ENCODE assay signal across 25 mouse cellular contexts in genomic region chr7:130713319-130713718, GRCm38 (mm10).
A peak's percentile ranks its signal among the peaks of the same experiment; 100 is the strongest.
DNase-seq lines count a peak whose midpoint lies in the region; ATAC-seq and TF ChIP-seq lines count a peak whose summit lies in the region.
"Had no signal": no experiment of that assay in that cellular context is flagged by ENCODE, and none has a peak within 500 bp of the region (broad histone marks: within the 10 kb centered on the region; RNA-seq: fewer than 3 reads in every experiment).

No protein-coding gene starts in this region.

- 36% methylated on average over 6 of the region's 6 CpGs for WGBS in midbrain, embryonic 13.5 days
- WGBS in midbrain, postnatal 0 days: 30% methylated on average over 6 of the region's 6 CpGs
- WGBS in forebrain, embryonic 14.5 days: 44% methylated on average over 6 of the region's 6 CpGs
- WGBS in hindbrain, postnatal 0 days: 37% methylated on average over 6 of the region's 6 CpGs

- H3K4me2 ChIP-seq in midbrain, embryonic 13.5 days (replicated peaks): no peak overlapping the region
- H3K4me2 ChIP-seq in midbrain, postnatal 0 days (ENCODE audit: low read depth, low read length, poor library complexity, severe bottlenecking): no peak overlapping the region
- H3K4me2 ChIP-seq in forebrain, embryonic 14.5 days (ENCODE audit: low read length): no peak overlapping the region
- no peak overlapping the region for H3K4me2 ChIP-seq in hindbrain, postnatal 0 days (ENCODE audit: low read depth, low read length)
- H3K4me2 ChIP-seq: embryonic facial prominence, embryonic 12.5 days; heart, embryonic 11.5 days; kidney, embryonic 15.5 days; limb, embryonic 12.5 days; liver, embryonic 12.5 days had no signal

- no peaks in the 10 kb centered on the region for H3K27me3 ChIP-seq in midbrain, embryonic 13.5 days
- no peaks in the 10 kb centered on the region for H3K27me3 ChIP-seq in midbrain, postnatal 0 days (ENCODE audit: insufficient read depth, low read length)
- H3K27me3 ChIP-seq in forebrain, embryonic 14.5 days (replicated peaks; ENCODE audit: control insufficient read depth, insufficient read depth, low read length): no peaks in the 10 kb centered on the region
- no peaks in the 10 kb centered on the region for H3K27me3 ChIP-seq in hindbrain, postnatal 0 days (ENCODE audit: insufficient read depth, low read length)
- H3K27me3 ChIP-seq: embryonic facial prominence, embryonic 12.5 days; kidney, embryonic 15.5 days; limb, embryonic 12.5 days; liver, embryonic 12.5 days; Patski had no signal

- TF ChIP-seq CTCF in midbrain, postnatal 0 days (IDR thresholded peaks at IDR 0.05): no peak
- no peak for TF ChIP-seq CTCF in hindbrain, postnatal 0 days (IDR thresholded peaks at IDR 0.05; ENCODE audit: low read depth)
- no peak for TF ChIP-seq CTCF in gastrocnemius, adult 2 months (IDR thresholded peaks at IDR 0.05)

- no peak for ATAC-seq in midbrain, embryonic 13.5 days
- no peak; the same call in 1 of the 2 replicates for ATAC-seq in midbrain, postnatal 0 days (ENCODE audit: low FRiP score)
- no peak for ATAC-seq in forebrain, embryonic 14.5 days
- peak; percentile 43; the same call in 1 of the 2 replicates for ATAC-seq in hindbrain, postnatal 0 days
- ATAC-seq in erythroblast, adult 5-6 weeks (replicated peaks; ENCODE audit: low FRiP score, poor library complexity, severe bottlenecking): no peak
- ATAC-seq: activated CD4-positive, CD25-positive, alpha-beta regulatory T cell, adult 4 months; liver, embryonic 12.5 days; Patski had no signal

- H3K36me3 ChIP-seq in midbrain, embryonic 13.5 days: peaks cover 19% of the 10 kb centered on the region
- peaks cover 6% of the 10 kb centered on the region; the same call in 1 of the 2 replicates for H3K36me3 ChIP-seq in midbrain, postnatal 0 days (ENCODE audit: insufficient read depth, low read length)
- H3K36me3 ChIP-seq in forebrain, embryonic 14.5 days (ENCODE audit: control insufficient read depth, insufficient read depth, low read length): peaks cover 22% of the 10 kb centered on the region
- peaks cover 14% of the 10 kb centered on the region; the same call in 1 of the 2 replicates for H3K36me3 ChIP-seq in hindbrain, postnatal 0 days (ENCODE audit: insufficient read depth, low read length)
- H3K36me3 ChIP-seq: liver, embryonic 12.5 days had no signal

- H3K27ac ChIP-seq in midbrain, embryonic 13.5 days: peak overlapping the region; percentile 56
- no peak overlapping the region for H3K27ac ChIP-seq in midbrain, postnatal 0 days (ENCODE audit: low read depth, low read length)
- 0 out of 2 replicates have a peak overlapping the region, but pooled peaks have one; percentile 11 for H3K27ac ChIP-seq in forebrain, embryonic 14.5 days (ENCODE audit: low read depth, low read length)
- peak overlapping the region; percentile 23; the same call in 1 of the 2 replicates for H3K27ac ChIP-seq in hindbrain, postnatal 0 days
- H3K27ac ChIP-seq in gastrocnemius, adult 2 months: no peak overlapping the region
- H3K27ac ChIP-seq: embryonic facial prominence, embryonic 12.5 days; kidney, embryonic 15.5 days; limb, embryonic 12.5 days; liver, embryonic 12.5 days had no signal

- no peak overlapping the region for H3K4me3 ChIP-seq in midbrain, embryonic 13.5 days (replicated peaks)
- H3K4me3 ChIP-seq in midbrain, postnatal 0 days (ENCODE audit: low read depth, low read length): no peak overlapping the region
- no peak overlapping the region for H3K4me3 ChIP-seq in forebrain, embryonic 14.5 days (ENCODE audit: low read depth, low read length)
- no peak overlapping the region for H3K4me3 ChIP-seq in hindbrain, postnatal 0 days (ENCODE audit: low read length)
- no peak overlapping the region for H3K4me3 ChIP-seq in gastrocnemius, adult 2 months
- H3K4me3 ChIP-seq: embryonic facial prominence, embryonic 12.5 days; kidney, embryonic 15.5 days; limb, embryonic 12.5 days; liver, embryonic 12.5 days had no signal

- intact Hi-C loops in gastrocnemius, adult 2 months (cut with DNase I): no loop called here

- H3K9me3 ChIP-seq in midbrain, embryonic 13.5 days: no peaks in the 10 kb centered on the region
- H3K9me3 ChIP-seq in midbrain, postnatal 0 days (ENCODE audit: low read length): no peaks in the 10 kb centered on the region
- H3K9me3 ChIP-seq in forebrain, embryonic 14.5 days (replicated peaks; ENCODE audit: control insufficient read depth, low read length): no peaks in the 10 kb centered on the region
- no peaks in the 10 kb centered on the region for H3K9me3 ChIP-seq in hindbrain, postnatal 0 days (ENCODE audit: low read length)
- H3K9me3 ChIP-seq: embryonic facial prominence, embryonic 12.5 days; kidney, embryonic 15.5 days; limb, embryonic 12.5 days; liver, embryonic 12.5 days had no signal

- DNase-seq in midbrain, postnatal 0 days (ENCODE audit: low spot score): no peak
- peak; percentile 29 for DNase-seq in R1 (ENCODE audit: low read depth, low spot score)
- no peak for DNase-seq in forebrain, embryonic 14.5 days (ENCODE audit: low spot score)
- no peak for DNase-seq in hindbrain, postnatal 0 days (ENCODE audit: low spot score)
- DNase-seq in gastrocnemius, adult 2 months: no peak
- DNase-seq: adrenal gland, postnatal 14 days; cerebellum, adult 11 months; cerebellum, postnatal 10 days; heart, postnatal 14 days; kidney, postnatal 4 days; layer of hippocampus, adult 9-11 months; lung, adult 2 months; lung, postnatal 36 days; right cerebral cortex, adult 18-20 months; spleen, adult 18-20 months; thymus, postnatal 4 days had no signal

- H3K9ac ChIP-seq in midbrain, embryonic 13.5 days (replicated peaks): 0 out of 2 replicates have a peak overlapping the region, but pooled peaks have one; percentile 2
- no peak overlapping the region for H3K9ac ChIP-seq in midbrain, postnatal 0 days (replicated peaks; ENCODE audit: low read length, poor library complexity, severe bottlenecking)
- no peak overlapping the region for H3K9ac ChIP-seq in forebrain, embryonic 14.5 days (ENCODE audit: low read length)
- 0 out of 2 replicates have a peak overlapping the region, but pooled peaks have one; percentile 17 for H3K9ac ChIP-seq in hindbrain, postnatal 0 days (replicated peaks; ENCODE audit: low read length)
- H3K9ac ChIP-seq: embryonic facial prominence, embryonic 12.5 days; kidney, embryonic 15.5 days; limb, embryonic 12.5 days; liver, embryonic 12.5 days had no signal

- H3K4me1 ChIP-seq in midbrain, embryonic 13.5 days (replicated peaks): peaks cover 55% of the 10 kb centered on the region
- H3K4me1 ChIP-seq in midbrain, postnatal 0 days (ENCODE audit: insufficient read depth, low read length): peaks cover 5% of the 10 kb centered on the region; the same call in 1 of the 2 replicates
- H3K4me1 ChIP-seq in forebrain, embryonic 14.5 days (ENCODE audit: control insufficient read depth, insufficient read depth, low read length): peaks cover 6% of the 10 kb centered on the region
- peaks cover 23% of the 10 kb centered on the region; the same call in 1 of the 2 replicates for H3K4me1 ChIP-seq in hindbrain, postnatal 0 days (ENCODE audit: insufficient read depth, low read length)

Comparison
In these comparisons a context has a peak if more than half of its experiments do, and no peak if none do; other contexts are left out.
1. H3K27ac ChIP-seq: peak in midbrain, embryonic 13.5 days (single experiment), forebrain, embryonic 14.5 days (single experiment) and hindbrain, postnatal 0 days (single experiment); none in midbrain, postnatal 0 days (single experiment) and gastrocnemius, adult 2 months (single experiment).
2. H3K9ac ChIP-seq: peak in midbrain, embryonic 13.5 days (single experiment) and hindbrain, postnatal 0 days (single experiment); none in midbrain, postnatal 0 days (single experiment) and forebrain, embryonic 14.5 days (single experiment).